Mouse (Mus musculus): ENCODE results near the gene Mta2.

GRCm38 (mm10) chr19:8895397-8895960 is 46.2 kb upstream of the Mta2 start:
- TF ChIP-seq CTCF (conservative IDR thresholded peaks at IDR 0.05; ENCODE audit: low read length) (no peak), POU5F1 (IDR thresholded peaks at IDR 0.05; ENCODE audit: borderline replicate concordance, low read length) (no peak), NANOG (IDR thresholded peaks at IDR 0.05; ENCODE audit: borderline replicate concordance, low read length) (no peak)

Data from E14TG2a.4 (cell line).